ENCODE assay signal across 8 mouse cellular contexts in the genomic region with DNA sequence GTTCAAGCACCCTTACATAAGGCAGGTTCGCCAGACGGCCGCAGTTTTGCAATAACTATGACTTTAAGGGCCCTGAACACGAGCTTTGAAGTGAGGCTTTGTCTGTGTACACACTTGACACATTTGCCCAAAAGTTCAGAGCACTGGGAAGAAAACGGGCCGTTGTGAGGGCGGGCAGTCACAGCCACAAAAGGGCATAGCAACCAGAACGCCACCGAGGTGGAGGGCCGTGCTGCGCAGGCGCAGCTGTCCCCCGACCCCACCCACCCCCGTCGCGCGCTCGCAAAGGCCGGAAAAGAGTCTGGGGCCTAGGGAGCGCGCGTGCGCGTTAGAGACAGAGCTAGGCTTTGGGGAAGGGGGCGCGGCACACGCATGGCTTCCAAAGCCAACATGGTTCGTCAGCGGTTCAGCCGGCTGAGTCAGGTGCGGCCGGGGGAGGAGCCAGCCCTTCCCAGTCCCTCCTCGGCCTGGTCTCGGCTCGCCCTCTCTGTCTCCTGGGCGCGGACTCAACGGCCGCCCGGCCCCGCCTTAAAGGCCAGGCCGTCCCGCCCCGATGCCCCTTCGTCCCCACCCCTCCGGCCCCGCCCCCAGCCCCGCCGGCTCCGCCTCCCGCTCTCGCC. TPM values are rescaled to one million over a fixed set of nuclear protein-coding genes. Genes with fewer than 3 reads are reported as not detected.
DNase-seq lines count a peak whose midpoint lies in the region; ATAC-seq and TF ChIP-seq lines count a peak whose summit lies in the region.

A gene (plus strand): TSS at position 296 of the 620 bp plus-strand sequence.

- H3K9ac ChIP-seq in embryonic facial prominence, embryonic 13.5 days = peak within 1 kb of the TSS; percentile 88
- H3K9ac ChIP-seq in limb, embryonic 12.5 days (replicated peaks) = peak within 1 kb of the TSS; percentile 80
- H3K9ac ChIP-seq in midbrain, embryonic 15.5 days = peak within 1 kb of the TSS; percentile 88

- H3K9me3 ChIP-seq in embryonic facial prominence, embryonic 13.5 days = no peaks in the 10 kb centered on the region
- no peaks in the 10 kb centered on the region for H3K9me3 ChIP-seq in limb, embryonic 12.5 days
- H3K9me3 ChIP-seq in midbrain, embryonic 15.5 days = no peaks in the 10 kb centered on the region

- peak; percentile 99 for ATAC-seq in embryonic facial prominence, embryonic 13.5 days (ENCODE audit: insufficient number of reproducible peaks, insufficient read depth, low FRiP score, low TSS enrichment, low read depth)
- ATAC-seq in limb, embryonic 12.5 days (ENCODE audit: insufficient number of reproducible peaks, insufficient read depth, low FRiP score, low TSS enrichment, low read depth) = peak; percentile 99
- ATAC-seq in midbrain, embryonic 15.5 days (replicated peaks) = peak; percentile 97

- H3K27ac ChIP-seq in embryonic facial prominence, embryonic 13.5 days = peak within 1 kb of the TSS; percentile 98
- peak within 1 kb of the TSS; percentile 99 for H3K27ac ChIP-seq in kidney, adult 2 months (ENCODE audit: insufficient read depth, low read depth, low read length)
- H3K27ac ChIP-seq in limb, embryonic 12.5 days = peak within 1 kb of the TSS; percentile 97
- peak within 1 kb of the TSS; percentile 98 for H3K27ac ChIP-seq in midbrain, embryonic 15.5 days
- H3K27ac ChIP-seq in spleen, adult 2 months (ENCODE audit: insufficient read depth, low read length) = peak within 1 kb of the TSS; percentile 98

- under 1% methylated on average over 50 of the region's 52 CpGs for WGBS in embryonic facial prominence, embryonic 13.5 days
- under 1% methylated on average over 45 of the region's 52 CpGs for WGBS in kidney, adult 2 months
- under 1% methylated on average over 49 of the region's 52 CpGs for whole genome bisulfite sequencing in limb, embryonic 12.5 days
- WGBS in midbrain, embryonic 15.5 days = 0% methylated on average over 44 of the region's 52 CpGs
- under 1% methylated on average over 35 of the region's 52 CpGs for WGBS in spleen, adult 2 months

- peak within 1 kb of the TSS; percentile 78 for H3K4me3 ChIP-seq in embryonic facial prominence, embryonic 13.5 days
- peak within 1 kb of the TSS; percentile 96 for H3K4me3 ChIP-seq in kidney, adult 2 months (ENCODE audit: insufficient read depth, low read depth, low read length)
- H3K4me3 ChIP-seq in limb, embryonic 12.5 days (replicated peaks) = peak within 1 kb of the TSS; percentile 75
- H3K4me3 ChIP-seq in midbrain, embryonic 15.5 days = peak within 1 kb of the TSS; percentile 93
- H3K4me3 ChIP-seq in spleen, adult 2 months (ENCODE audit: extremely low read depth, insufficient read depth, insufficient read length) = peak within 1 kb of the TSS; percentile 93

- no peaks in the 10 kb centered on the region for H3K36me3 ChIP-seq in embryonic facial prominence, embryonic 13.5 days
- no peaks in the 10 kb centered on the region for H3K36me3 ChIP-seq in kidney, adult 2 months (ENCODE audit: control insufficient read depth, insufficient read depth, low read length)
- no peaks in the 10 kb centered on the region for H3K36me3 ChIP-seq in limb, embryonic 12.5 days
- H3K36me3 ChIP-seq in midbrain, embryonic 15.5 days (replicated peaks) = no peaks in the 10 kb centered on the region
- H3K36me3 ChIP-seq in spleen, adult 2 months (ENCODE audit: control insufficient read depth, insufficient read depth, low read length) = no peaks in the 10 kb centered on the region

- DNase-seq in 3134 (ENCODE audit: extremely low read depth, insufficient read length, low spot score) = peak; percentile 96
- DNase-seq in adrenal gland, postnatal 36 days = peak; percentile 98
- DNase-seq in heart, adult 18-20 months = peak; percentile 95 to 99
- peak; percentile 99 for DNase-seq in kidney, adult 2 months
- peak; percentile 92 to 95 for DNase-seq in spleen, adult 2 months (ENCODE audit: low read depth in 1 of 2, low spot score in 2 of 2)

- peak within 1 kb of the TSS; percentile 81 for H3K4me2 ChIP-seq in embryonic facial prominence, embryonic 13.5 days
- peak within 1 kb of the TSS; percentile 78 for H3K4me2 ChIP-seq in limb, embryonic 12.5 days
- H3K4me2 ChIP-seq in midbrain, embryonic 15.5 days = peak within 1 kb of the TSS; percentile 64

- TF ChIP-seq CTCF in kidney, adult 2 months (conservative IDR thresholded peaks at IDR 0.05; ENCODE audit: insufficient read depth, insufficient read length, low read depth, low read length) = no peak
- TF ChIP-seq CTCF in spleen, adult 2 months (IDR thresholded peaks at IDR 0.05; ENCODE audit: extremely low read depth, insufficient read depth, insufficient read length, insufficient replicate concordance) = no peak

- TF ChIP-seq POLR2A in kidney, adult 2 months (IDR thresholded peaks at IDR 0.05; ENCODE audit: low read depth, low read length) = peak; percentile 41
- no peak; the same call in 1 of the 2 replicates for TF ChIP-seq POLR2A in spleen, adult 2 months (IDR thresholded peaks at IDR 0.05; ENCODE audit: low read depth, low read length)

- H3K4me1 ChIP-seq in embryonic facial prominence, embryonic 13.5 days = peaks cover 16% of the 10 kb centered on the region
- peaks cover 15% of the 10 kb centered on the region; the same call in 1 of the 2 replicates for H3K4me1 ChIP-seq in kidney, adult 2 months (ENCODE audit: control insufficient read depth, insufficient read depth, low read length)
- H3K4me1 ChIP-seq in limb, embryonic 12.5 days (replicated peaks) = peaks cover 17% of the 10 kb centered on the region
- peaks cover 28% of the 10 kb centered on the region for H3K4me1 ChIP-seq in midbrain, embryonic 15.5 days
- H3K4me1 ChIP-seq in spleen, adult 2 months (ENCODE audit: control insufficient read depth, insufficient read depth, insufficient read length) = peaks cover 7% of the 10 kb centered on the region; the same call in 1 of the 2 replicates

- H3K27me3 ChIP-seq in embryonic facial prominence, embryonic 13.5 days = no peaks in the 10 kb centered on the region
- H3K27me3 ChIP-seq in kidney, adult 2 months (replicated peaks; ENCODE audit: control insufficient read depth, insufficient read depth, low read length) = no peaks in the 10 kb centered on the region
- no peaks in the 10 kb centered on the region for H3K27me3 ChIP-seq in limb, embryonic 12.5 days
- no peaks in the 10 kb centered on the region for H3K27me3 ChIP-seq in midbrain, embryonic 15.5 days (replicated peaks)
- no peaks in the 10 kb centered on the region for H3K27me3 ChIP-seq in spleen, adult 2 months (ENCODE audit: control insufficient read depth, insufficient read depth, low read length)

RNA-seq across cellular contexts. Expression of the gene that starts here (rescaled TPM):
- 100 to 1,000 TPM; 101 to 129 TPM for total RNA-seq in adrenal gland, postnatal 36 days (2021)
- polyA plus RNA-seq in embryonic facial prominence, embryonic 13.5 days (2015; fragmentation: Nextera tagmentation; extraction: Ambion mirVana) = 78.6 and 82.2 TPM in 2 replicates
- 10 to 100 TPM; 79.8 to 88.6 TPM for total RNA-seq in heart, adult 18-20 months (2021)
- 136 and 148 TPM in 2 replicates for polyA plus RNA-seq in kidney, adult 2 months (2012; rRNA removed)
- 65.6 and 66.6 TPM in 2 replicates for polyA plus RNA-seq in limb, embryonic 12.5 days (2016; fragmentation: Nextera tagmentation; extraction: Ambion mirVana)
- polyA plus RNA-seq in midbrain, embryonic 15.5 days (2015; fragmentation: Nextera tagmentation; extraction: Ambion mirVana) = 32.3 and 33.3 TPM in 2 replicates
- polyA plus RNA-seq in spleen, adult 2 months (2012; rRNA removed) = 25.7 and 36.9 TPM in 2 replicates

Comparison
In these comparisons a context has a peak if more than half of its experiments do, and no peak if none do; other contexts are left out.
1. Peak in every context shown above with its lines: DNase-seq, ATAC-seq, H3K4me3 ChIP-seq and H3K27ac ChIP-seq.